Mouse (Mus musculus): ENCODE data around the gene Gm2115.

- TF ChIP-seq CTCF (IDR thresholded peaks at IDR 0.05; ENCODE audit: low read depth, low read length) (no peak), GATA1 (IDR thresholded peaks at IDR 0.05; ENCODE audit: borderline replicate concordance, low read length) (no peak), GATA2 (IDR thresholded peaks at IDR 0.05; ENCODE audit: borderline replicate concordance, low read depth, low read length) (no peak)
These were observed 67.2 kb downstream of the Gm2115 start for GRCm38 (mm10) chr7:84596002-84596401.
